Mouse (Mus musculus) cerebellum, adult 2 months (tissue): Measurements from ENCODE around the gene Tsc2.

ENCODE experiments used
- CTCF ChIP-seq: fragments of 200-500 bp; IDR thresholded peaks from 2 replicates; pipeline ENCODE4 v1.5.1; 2011; ENCODE audit warnings: low read depth, mild to moderate bottlenecking, control low read depth, low read length, moderate library complexity, borderline replicate concordance; ENCODE audit not compliant: insufficient read depth
- POLR2A ChIP-seq: fragments of 200-500 bp; IDR thresholded peaks from 2 replicates; pipeline ENCODE4 v1.6.1; 2011; ENCODE audit warnings: low read length, control low read depth, borderline replicate concordance; ENCODE audit not compliant: insufficient read depth

DNA sequence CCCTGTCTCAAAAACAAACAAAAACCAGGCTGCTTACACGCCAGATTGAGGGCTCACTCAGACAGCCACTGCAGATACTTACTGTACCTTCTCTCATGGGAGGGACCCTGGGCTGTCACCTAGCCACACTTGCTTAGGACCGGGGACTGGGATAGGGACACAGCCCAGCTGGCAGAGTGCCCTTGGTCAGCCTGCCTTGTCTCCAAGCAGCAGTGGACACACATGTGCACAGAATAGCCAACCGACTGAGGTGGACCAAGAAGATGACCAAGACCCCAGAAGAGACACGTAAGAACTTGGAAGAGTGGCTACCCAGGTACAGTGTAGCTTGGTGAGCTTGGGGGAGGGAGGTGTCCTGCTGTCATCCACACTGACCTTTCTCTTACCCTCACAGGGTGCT lies 5.8 kb upstream of the Tsc2 start:
- TF ChIP-seq POLR2A (no peak), CTCF (no peak)
